Mouse (Mus musculus): ENCODE data around the gene F10.

F10 gene

DNA sequence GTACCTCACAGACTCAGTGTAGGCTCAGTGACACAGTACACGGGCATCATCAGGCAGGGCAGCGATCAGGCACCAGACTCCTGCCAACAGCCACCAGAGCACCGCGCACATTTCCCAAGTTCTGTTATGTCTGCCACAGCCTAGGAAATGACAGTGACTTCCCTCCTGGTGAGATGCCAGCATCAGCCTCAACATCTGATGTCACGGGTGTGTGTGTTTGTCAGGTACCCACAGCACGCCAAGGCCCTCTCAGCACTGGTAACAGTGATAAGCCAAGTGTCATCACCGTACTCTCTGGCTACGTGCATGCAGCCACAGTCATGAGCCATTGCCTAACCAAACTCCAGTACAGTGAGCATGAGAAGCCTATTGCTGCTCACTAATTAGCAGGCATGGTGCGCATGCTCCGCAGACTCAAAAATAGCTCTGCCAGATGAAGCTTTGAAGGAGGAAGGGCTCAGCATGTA is 729 bp upstream of the F10 start:
- peak; percentile 81; the same call in 1 of the 2 replicates for TF ChIP-seq GATA4 (IDR thresholded peaks at IDR 0.05; ENCODE audit: insufficient replicate concordance, low read length)

GRCm38 (mm10) chr8:13037569-13037968 is 461 bp downstream of the F10 start:
- TF ChIP-seq GATA4 (IDR thresholded peaks at IDR 0.05; ENCODE audit: insufficient replicate concordance, low read length): peak; percentile 71; the same call in 1 of the 2 replicates

- no peak for TF ChIP-seq GATA4 (IDR thresholded peaks at IDR 0.05; ENCODE audit: insufficient replicate concordance, low read length)
These were observed 1.9 kb downstream of the F10 start for GRCm38 (mm10) chr8:13039054-13039453.

DNA sequence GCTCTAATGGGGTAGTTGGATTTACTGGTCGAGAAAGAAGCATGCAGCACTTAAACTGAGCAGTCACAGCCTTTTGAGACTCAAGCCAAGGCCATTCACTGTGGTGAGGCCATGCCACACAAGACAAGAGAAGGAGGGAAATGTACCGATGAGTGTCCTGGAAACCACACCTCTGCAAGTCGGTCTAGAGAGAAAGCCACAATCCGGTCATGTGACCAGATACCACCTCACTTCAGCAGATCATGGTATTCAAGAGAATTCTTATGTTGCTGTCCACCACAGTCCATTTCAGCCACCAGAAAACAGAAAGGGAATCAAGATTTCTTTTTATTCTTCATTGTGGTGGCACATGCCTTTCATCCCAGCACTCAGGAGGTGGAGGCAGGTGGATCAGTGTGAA is 4.4 kb downstream of the F10 start:
- TF ChIP-seq GATA4 (IDR thresholded peaks at IDR 0.05; ENCODE audit: insufficient replicate concordance, low read length): no peak

DNA sequence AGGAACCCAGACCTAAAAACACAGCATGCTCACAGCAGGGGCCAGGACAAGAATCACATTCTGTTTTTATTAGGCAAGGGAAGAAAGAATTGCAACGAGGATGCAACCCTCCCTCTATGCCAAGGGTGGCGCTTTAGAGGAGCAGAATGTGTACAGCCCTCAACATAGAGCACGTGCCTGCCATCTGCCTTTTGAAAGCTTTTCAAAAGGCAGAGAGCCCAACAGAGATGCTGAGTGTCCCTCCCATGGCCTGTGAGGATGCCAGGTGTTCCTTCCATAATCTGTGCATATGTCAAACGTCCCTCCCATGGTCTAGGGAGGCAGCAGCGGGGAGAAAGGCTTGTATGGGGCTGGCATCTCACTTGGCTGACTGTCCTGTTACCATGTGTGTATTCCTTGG is 10.5 kb downstream of the F10 start:
- no peak for TF ChIP-seq GATA4 (IDR thresholded peaks at IDR 0.05; ENCODE audit: insufficient replicate concordance, low read length)

DNA sequence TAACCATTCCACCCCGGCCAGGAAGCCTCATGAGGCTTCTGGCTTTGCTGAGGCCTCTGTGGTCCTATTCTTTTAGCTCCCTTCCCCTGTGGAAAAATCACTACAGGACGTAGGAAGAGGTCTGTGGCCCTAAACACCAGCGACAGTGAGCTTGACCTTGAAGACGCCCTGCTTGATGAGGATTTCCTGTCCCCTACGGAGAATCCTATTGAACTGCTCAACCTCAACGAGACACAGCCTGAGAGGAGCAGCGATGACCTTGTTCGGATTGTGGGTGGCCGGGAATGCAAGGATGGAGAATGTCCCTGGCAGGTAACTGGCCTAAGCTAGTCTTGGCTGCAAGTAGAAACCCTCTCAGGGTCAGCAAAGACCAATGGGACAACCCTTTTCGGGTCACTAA is 13.4 kb downstream of the F10 start:
- TF ChIP-seq GATA4 (IDR thresholded peaks at IDR 0.05; ENCODE audit: insufficient replicate concordance, low read length): no peak

DNA sequence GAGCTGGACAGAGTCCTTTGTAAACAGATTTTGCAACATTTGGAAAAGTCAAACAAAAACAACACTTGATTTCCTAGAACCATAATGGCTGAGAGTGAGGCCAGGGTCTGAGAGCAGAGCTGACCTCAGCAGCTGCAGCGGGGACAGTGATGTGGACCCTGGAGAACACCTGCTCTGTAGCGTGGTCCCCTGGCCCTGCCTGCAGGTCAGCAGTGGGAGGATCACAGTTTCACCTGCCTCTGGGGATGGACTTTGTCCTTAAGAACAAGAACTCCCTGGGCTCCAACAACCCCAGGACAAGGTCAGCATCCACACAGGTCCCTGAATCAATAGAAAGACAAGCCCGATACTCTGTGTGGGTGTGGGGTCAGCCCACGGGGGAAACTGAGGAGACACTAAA is 20.2 kb downstream of the F10 start:
- no peak for TF ChIP-seq GATA4 (IDR thresholded peaks at IDR 0.05; ENCODE audit: insufficient replicate concordance, low read length)

- TF ChIP-seq GATA4 (IDR thresholded peaks at IDR 0.05; ENCODE audit: insufficient replicate concordance, low read length): no peak
These were observed 23.5 kb downstream of the F10 start, which contains the start of gene Proz for GRCm38 (mm10) chr8:13060441-13061150. Gene Proz (plus strand): TSS chr8:13060914.

DNA sequence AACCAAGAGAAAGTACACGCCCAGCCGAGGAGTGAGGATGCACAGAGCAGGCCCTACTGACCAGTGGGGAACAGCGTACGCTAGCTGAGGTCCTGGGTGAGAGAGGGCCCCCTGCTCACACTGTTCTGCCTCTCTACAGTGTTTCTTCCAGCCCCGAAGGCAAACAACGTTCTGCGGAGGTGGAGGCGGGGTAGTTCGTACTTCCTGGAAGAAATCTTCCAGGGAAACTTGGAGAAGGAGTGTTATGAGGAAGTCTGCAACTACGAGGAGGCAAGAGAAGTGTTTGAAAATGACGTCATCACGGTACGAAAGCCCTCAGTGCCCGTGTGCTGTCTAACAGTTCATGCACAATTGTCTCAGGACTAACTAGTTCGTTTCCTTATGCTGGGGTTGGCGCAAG is 26.0 kb downstream of the F10 start:
- no peak for TF ChIP-seq GATA4 (IDR thresholded peaks at IDR 0.05; ENCODE audit: insufficient replicate concordance, low read length)

GRCm38 (mm10) chr8:13073255-13073654 is 36.1 kb downstream of the F10 start:
- no peak for TF ChIP-seq GATA4 (IDR thresholded peaks at IDR 0.05; ENCODE audit: insufficient replicate concordance, low read length)

DNA sequence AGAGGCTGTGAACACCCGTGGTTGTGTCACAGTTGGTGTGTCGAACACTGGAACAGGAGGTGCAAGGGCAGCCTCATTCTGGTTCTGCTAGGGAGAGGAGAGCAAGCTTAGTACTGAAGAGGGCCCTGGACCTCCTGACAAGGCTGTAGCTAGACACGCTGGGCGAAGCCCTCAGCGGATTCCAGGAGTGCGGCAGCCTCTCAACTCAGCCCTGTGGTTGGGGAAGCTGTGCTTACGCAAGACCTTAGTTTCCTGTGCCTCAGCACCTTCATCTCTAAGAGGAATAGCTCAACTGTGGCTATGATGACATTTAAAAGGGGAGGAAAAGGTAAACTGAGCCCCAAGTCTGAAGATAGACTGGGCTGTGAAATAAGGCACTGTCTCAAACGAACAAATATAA is 37.9 kb downstream of the F10 start:
- no peak for TF ChIP-seq GATA4 (IDR thresholded peaks at IDR 0.05; ENCODE audit: insufficient replicate concordance, low read length)

- TF ChIP-seq GATA4 (IDR thresholded peaks at IDR 0.05; ENCODE audit: insufficient replicate concordance, low read length): no peak
These were observed 40.4 kb downstream of the F10 start for GRCm38 (mm10) chr8:13077542-13077941.

DNA sequence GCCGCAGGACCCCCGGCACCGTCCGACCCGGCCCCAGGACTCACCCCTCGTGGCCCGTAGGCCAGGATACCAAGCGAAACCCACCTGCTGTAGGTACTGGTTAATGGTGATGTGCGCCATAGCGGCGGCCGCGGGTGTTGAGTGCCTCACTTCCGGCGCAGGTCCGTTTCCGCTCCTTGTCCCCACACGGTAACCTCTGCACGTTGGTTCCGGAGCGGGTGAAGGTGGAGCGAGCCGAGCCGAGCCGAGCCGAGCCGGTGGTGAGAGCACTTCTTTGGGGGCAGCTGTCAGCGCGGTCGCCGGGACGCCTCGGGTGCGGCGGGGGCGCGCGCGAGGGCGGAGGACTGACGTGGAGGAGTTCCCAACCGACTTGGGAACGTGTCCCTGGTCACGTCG is 67.6 kb downstream of the F10 start:
- TF ChIP-seq GATA4 (IDR thresholded peaks at IDR 0.05; ENCODE audit: insufficient replicate concordance, low read length): no peak

GRCm38 (mm10) chr8:13105087-13105881 is 68.2 kb downstream of the F10 start, which contains the start of the genes Pcid2 and Cul4a:
Gene Pcid2 (minus strand): TSS chr8:13105459.
Gene Cul4a (plus strand): TSS chr8:13105621.
- no peak; the same call in 1 of the 2 replicates for TF ChIP-seq GATA4 (IDR thresholded peaks at IDR 0.05; ENCODE audit: insufficient replicate concordance, low read length)

DNA sequence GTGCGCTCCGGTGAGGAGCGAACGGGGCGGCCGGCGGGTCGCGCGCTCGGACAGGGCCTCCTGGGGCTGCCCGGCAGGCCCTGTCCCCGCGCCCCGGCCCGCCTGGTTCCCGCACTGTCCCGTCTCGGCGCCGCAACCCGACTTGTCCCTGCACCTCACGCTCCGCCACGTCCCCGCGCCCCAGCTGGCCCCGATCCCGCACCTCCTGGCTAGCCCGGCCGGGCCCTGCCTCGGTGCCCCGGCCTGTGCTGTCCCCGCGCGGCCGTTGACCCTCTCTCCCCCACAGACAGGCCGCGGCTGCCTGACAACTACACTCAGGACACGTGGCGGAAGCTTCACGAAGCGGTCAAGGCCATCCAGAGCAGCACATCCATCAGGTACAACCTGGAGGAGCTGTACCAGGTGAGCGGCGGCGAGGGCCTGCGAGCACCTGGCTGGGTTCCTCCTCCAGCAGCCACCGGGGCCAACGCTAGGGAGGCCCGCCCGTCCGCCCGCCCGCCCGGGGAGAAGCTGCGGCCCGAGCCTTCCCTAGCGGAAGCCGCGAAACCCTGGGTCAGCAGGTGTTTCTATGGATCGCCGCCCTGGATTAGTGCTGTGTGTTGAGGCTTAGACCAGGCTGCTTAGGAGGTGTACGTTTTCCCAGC is 68.9 kb downstream of the F10 start:
- no peak for TF ChIP-seq GATA4 (IDR thresholded peaks at IDR 0.05; ENCODE audit: insufficient replicate concordance, low read length)

Measured in liver, adult (tissue).